Mouse (Mus musculus) heart, adult 2 months (tissue): ENCODE data around the gene Cox11.

Source experiments
- EP300 ChIP-seq: fragments of 200-500 bp; IDR thresholded peaks from 2 replicates; pipeline ENCODE4 v1.6.1; 2011; ENCODE audit warnings: low read depth, low read length, control low read depth; ENCODE audit not compliant: insufficient read depth
- POLR2A ChIP-seq: fragments of 200-500 bp; IDR thresholded peaks from 2 replicates; pipeline ENCODE4 v1.6.1; 2011; ENCODE audit warnings: mild to moderate bottlenecking, low read depth, low read length, control low read depth; ENCODE audit not compliant: insufficient read depth

- TF ChIP-seq POLR2A (no peak), EP300 (no peak)
These were observed 5.5 kb upstream of the Cox11 start for GRCm38 (mm10) chr11:90632480-90632879.
